Mouse (Mus musculus): Measurements from ENCODE around the gene Mvb12b. TPM values are rescaled to one million over a fixed set of nuclear protein-coding genes. Genes with fewer than 3 reads are reported as not detected.

The Mvb12b gene
- total RNA-seq, 2 experiments from 2014 or later: 27.8 to 28.6 TPM

DNA sequence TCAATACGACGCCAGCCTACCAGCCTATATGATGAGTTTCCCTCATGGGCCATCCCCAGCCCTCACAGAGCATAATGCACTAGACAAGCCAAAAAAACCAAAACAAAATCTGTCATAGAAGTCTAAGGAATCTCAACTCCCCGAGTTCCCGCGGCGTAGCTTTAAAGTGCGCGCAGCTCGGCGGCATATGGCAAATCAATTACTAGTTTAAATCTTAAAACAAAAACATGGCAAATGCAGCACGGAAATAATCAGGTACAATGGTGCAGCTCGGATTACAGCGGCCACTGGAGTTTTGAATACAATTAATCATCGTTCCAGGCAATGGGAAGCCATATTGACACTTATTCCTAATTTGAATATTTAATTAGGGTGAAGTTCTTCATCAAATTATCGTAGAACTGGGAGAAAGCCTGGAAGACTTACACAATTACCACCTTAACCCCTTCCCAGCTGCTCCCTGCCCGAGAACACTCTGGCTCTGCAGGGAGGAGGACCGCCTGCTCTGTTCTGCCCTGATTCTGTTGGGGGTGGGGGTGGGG is 76.3 kb downstream of the Mvb12b start:
- no peak for DNase-seq

DNA sequence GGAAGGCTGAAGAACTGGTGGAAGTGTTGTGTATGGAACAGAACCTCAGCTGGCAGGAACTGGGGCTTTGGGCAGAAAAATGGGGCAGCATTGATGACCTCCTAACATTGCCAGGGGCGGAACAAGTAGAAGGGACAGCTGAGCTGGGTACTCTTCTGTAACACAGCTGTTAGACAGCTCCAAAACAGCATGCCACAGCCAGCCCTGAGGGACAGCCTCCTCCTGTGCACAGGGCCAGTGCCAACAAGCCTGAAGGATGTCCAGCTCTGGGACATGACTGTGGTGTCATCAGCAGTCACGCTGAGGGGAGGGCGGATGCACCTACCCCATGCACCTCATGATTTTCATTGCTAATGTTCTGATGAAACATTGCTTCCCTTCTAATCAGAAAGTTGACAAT is 78.7 kb downstream of the Mvb12b start:
- DNase-seq: peak; percentile 46

DNA sequence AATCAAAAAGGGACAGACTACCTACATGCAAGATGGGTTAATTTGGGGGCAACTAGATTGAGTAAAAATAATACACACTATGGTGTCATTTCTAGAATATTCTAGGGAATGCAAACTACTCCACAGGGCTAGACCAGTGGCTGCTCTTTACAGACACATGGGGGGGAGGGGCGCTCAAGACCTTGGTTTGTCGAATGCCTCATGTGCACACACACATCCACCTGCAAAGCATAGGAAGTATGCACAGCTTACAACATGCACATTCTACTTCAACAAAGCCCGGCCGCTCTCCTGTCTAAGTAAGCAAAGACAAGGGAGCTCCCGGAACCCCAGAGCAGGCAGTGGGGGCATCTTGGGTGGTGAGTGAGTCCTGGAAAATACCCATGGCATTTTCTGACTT is 79.7 kb downstream of the Mvb12b start:
- DNase-seq: no peak

DNA sequence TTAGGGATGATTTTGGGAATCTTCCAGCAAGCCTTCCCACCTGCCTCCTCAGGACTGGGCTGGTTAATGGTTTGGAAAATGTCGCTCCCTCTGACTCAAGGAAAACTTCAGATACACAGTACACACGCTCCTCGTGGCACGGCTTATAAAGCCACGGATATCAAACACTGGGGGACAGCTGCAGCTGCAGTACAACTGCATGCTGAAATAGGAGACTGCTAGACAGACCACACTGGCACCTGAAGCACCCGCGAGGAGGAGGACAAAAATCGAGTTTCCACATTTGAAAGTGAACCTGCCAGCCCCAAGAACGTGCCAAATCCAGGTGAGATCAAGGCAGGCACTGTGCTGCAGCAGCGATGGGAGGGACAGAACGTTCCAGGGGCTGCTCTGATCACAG is 82.1 kb downstream of the Mvb12b start:
- no peak for DNase-seq

GRCm38 (mm10) chr2:33803717-33804214 is 84.0 kb downstream of the Mvb12b start:
- no peak for DNase-seq

GRCm38 (mm10) chr2:33803083-33803615 is 84.6 kb downstream of the Mvb12b start:
- no peak for DNase-seq

- DNase-seq: no peak
Measured at GRCm38 (mm10) chr2:33801760-33802159, 86.0 kb downstream of the Mvb12b start.

DNA sequence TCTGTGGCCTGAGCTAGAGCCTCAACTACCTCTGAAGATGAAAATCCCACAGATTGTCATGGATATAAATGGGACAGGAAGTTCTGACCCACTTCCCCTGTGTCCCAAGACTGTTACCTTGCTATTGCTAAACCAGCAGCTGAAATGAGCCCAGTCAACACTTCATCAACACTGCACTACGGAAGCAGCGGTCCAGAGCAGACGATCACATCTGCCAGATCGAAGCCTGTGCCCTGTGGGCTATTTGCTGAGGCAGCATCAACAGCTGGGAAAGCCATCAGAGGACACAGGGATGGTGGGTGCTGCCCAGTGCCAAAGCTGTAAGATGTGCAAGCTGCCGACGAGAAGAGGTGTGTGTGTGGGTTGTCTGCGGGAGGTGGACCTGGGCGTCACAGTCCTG is 86.4 kb downstream of the Mvb12b start:
- no peak for DNase-seq

DNA sequence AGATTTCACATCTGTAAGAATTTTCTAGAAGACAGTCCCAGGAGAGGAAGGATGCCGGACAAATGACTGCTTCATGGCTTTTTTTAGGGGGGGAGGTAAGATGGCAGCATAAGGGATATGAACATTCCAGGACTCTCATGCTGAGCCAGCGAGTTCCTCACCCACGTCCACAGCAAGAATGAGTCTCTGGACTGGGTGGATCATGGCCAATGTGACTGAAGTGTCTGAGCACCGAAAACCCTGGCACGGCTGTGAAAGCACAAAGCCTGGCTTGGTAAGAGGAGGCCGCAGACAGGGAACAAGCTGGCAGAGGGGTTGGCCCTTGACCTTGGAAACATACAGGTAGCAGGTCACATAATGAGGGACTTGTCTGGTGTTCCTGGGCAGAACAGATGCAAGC is 87.5 kb downstream of the Mvb12b start:
- DNase-seq: no peak

DNA sequence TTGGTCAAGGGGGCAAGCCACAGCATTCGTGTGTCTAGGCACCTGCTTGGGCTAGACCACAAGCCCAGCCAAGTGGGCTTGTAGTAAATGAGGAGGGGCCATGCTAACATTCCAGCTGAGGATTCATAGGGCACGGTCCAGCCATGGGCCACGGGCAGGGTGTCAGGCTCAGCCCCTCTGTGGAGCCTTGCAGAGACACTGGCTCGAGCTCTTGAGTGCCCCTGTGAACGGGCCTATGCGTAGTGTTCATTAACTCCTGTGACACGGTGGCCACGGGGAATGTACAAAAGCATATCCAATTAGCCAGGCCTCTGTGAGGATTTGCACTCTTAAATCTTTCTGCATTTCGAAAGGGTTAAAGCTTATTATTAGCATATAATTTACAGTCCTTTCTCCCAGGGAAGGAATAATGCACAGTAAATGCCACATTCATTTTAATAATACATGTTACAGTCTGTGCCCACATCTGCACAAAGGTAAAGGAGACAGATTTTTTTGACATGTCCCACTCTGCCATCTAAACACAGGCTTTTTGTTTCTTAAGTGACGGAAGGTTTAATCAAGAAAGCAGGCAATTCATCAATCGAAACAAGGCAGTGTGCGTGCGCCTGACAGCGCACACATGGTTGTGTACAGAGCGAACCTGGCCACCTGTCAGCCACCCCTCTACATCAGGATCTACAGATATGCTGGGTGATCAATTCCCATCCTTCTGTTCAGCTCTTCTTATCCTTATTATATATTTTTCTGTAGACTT is 91.9 kb downstream of the Mvb12b start:
- DNase-seq: no peak

- DNase-seq: no peak
Measured at GRCm38 (mm10) chr2:33795001-33795580, 92.7 kb downstream of the Mvb12b start.

DNA sequence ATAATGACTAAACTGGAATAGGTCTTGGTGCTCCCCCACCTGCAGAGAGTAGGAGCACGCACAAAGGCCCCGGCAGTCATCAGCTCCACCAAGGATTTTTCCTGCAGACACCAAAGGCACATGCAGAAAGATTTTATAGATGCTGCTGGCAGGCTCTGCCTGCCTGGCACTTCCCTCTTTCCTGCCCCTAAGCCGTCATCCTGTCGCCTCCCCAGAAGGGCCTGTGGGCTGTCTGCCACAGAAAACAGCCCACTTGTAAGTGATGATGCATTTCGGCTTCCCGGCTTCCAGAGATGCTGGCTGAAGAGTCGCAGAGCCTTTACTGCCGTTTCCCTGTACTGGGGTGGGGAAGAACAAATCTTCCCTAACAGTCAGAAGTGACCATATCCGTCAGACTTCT is 93.3 kb downstream of the Mvb12b start:
- no peak for DNase-seq

GRCm38 (mm10) chr2:33790301-33790700 is 97.4 kb downstream of the Mvb12b start:
- DNase-seq: no peak

GRCm38 (mm10) chr2:33789732-33790131 is 98.0 kb downstream of the Mvb12b start:
- DNase-seq: no peak

GRCm38 (mm10) chr2:33789279-33789678 is 98.5 kb downstream of the Mvb12b start:
- no peak for DNase-seq

DNA sequence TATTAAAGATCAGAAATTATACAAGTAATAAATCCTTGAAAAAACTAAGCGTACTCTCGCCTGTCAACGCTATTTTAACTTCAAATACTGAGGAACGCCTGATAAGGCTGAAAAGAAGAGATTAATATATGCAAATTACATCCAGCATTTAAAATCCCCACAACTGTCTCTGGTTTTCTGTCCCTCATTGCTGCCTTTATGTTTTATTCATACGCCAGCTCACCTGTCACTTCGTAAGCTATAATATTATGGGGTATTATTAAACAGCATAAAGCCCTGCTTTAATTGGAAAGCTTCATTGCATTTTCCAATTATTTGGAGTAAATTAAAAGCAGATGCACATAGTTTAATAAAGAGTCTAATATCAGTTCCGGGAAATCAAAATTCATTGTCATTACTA is 98.9 kb downstream of the Mvb12b start:
- DNase-seq: no peak

- no peak for DNase-seq
Measured at GRCm38 (mm10) chr2:33788131-33788530, 99.6 kb downstream of the Mvb12b start.

GRCm38 (mm10) chr2:33786064-33786463 is 101.7 kb downstream of the Mvb12b start:
- DNase-seq: no peak

- DNase-seq: no peak
Measured at GRCm38 (mm10) chr2:33785596-33785995, 102.2 kb downstream of the Mvb12b start.

DNA sequence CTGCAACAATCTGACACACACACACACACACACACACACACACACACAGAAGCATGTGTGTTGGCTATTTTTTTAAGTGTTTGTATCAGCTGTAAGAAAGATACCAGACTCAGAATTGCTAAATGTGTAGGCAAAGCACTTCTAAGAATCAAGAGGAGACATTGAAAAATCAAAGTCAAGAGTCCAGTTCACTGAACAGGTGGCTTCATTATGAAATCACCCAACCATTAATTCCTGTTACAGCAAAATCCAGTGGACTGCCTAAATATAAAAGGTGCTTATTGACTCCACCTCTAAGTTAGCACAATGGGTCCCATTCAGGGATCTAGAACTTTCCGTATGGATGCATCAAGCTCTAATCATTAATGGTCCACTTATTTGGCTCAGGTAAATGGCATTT is 103.0 kb downstream of the Mvb12b start:
- no peak for DNase-seq

GRCm38 (mm10) chr2:33783419-33783818 is 104.3 kb downstream of the Mvb12b start:
- no peak for DNase-seq

- no peak for DNase-seq
Measured at GRCm38 (mm10) chr2:33781655-33782400, 105.9 kb downstream of the Mvb12b start.

- no peak for DNase-seq
Measured at GRCm38 (mm10) chr2:33778466-33778865, 109.3 kb downstream of the Mvb12b start.
